Mouse (Mus musculus) heart, embryonic 13.5 days (tissue): Measurements from ENCODE around the gene 4931422A03Rik. TPM values are rescaled to one million over a fixed set of nuclear protein-coding genes. Genes with fewer than 3 reads are reported as not detected.

Experiments
- ATAC-seq: fragments of 200-750 bp; cut with Nextera tagmentation; 2 replicates; pipeline ENCODE4 v1.8.0; 2017; ENCODE audit warnings: moderate TSS enrichment; ENCODE audit not compliant: insufficient number of reproducible peaks, low FRiP score, low TSS enrichment; ENCODE audit errors: extremely low read depth
- H3K27ac ChIP-seq: fragments of 300-500 bp; sonication (generic); replicated peaks from 2 replicates; pipeline ENCODE4 v1.5.1; 2015; ENCODE audit warnings: moderate library complexity, mild to moderate bottlenecking, inconsistent platforms
- H3K27me3 ChIP-seq: fragments of 300-500 bp; sonication (generic); replicated peaks from 2 replicates; pipeline ENCODE4 v1.6.1; 2015; ENCODE audit warnings: mild to moderate bottlenecking, inconsistent platforms
- H3K36me3 ChIP-seq: fragments of 300-500 bp; sonication (generic); 2 replicates; pipeline ENCODE4 v1.6.1; 2015; ENCODE audit warnings: mild to moderate bottlenecking, inconsistent platforms
- H3K4me1 ChIP-seq: fragments of 300-500 bp; sonication (generic); 2 replicates; pipeline ENCODE4 v1.6.1; 2015; ENCODE audit warnings: inconsistent platforms
- H3K4me2 ChIP-seq: fragments of 300-500 bp; sonication (generic); 2 replicates; pipeline ENCODE4 v1.6.1; 2015; ENCODE audit warnings: inconsistent platforms, mild to moderate bottlenecking, moderate library complexity
- H3K4me3 ChIP-seq: fragments of 300-500 bp; sonication (generic); 2 replicates; pipeline ENCODE4 v1.5.1; 2015; ENCODE audit warnings: moderate library complexity, mild to moderate bottlenecking, inconsistent platforms
- H3K9ac ChIP-seq: fragments of 300-500 bp; sonication (generic); 2 replicates; pipeline ENCODE4 v1.6.1; 2015; ENCODE audit warnings: inconsistent platforms, mild to moderate bottlenecking, moderate library complexity
- H3K9me3 ChIP-seq: fragments of 300-500 bp; sonication (generic); 2 replicates; pipeline ENCODE4 v1.6.1; 2016; ENCODE audit warnings: inconsistent platforms
- WGBS: fragments of 180-500 bp; shearing (Covaris S2); methylation state at CpG from one replicate; pipeline ENCODE4 v1.1.7; 2015; ENCODE audit warnings: mixed read lengths; 5-methylcytosine and 5-hydroxymethylcytosine counted together
- polyA plus RNA-seq: library from polyadenylated mRNA; unstranded; fragments of >200 nt; fragmentation: Nextera tagmentation; extraction: Ambion mirVana; gene quantifications from 2 replicates; pipeline ENCODE4 v1.2.1, GENCODE M21; 2015

Gene 4931422A03Rik
- polyA plus RNA-seq, 1 experiment from 2014 or later, result 1.6 TPM

DNA sequence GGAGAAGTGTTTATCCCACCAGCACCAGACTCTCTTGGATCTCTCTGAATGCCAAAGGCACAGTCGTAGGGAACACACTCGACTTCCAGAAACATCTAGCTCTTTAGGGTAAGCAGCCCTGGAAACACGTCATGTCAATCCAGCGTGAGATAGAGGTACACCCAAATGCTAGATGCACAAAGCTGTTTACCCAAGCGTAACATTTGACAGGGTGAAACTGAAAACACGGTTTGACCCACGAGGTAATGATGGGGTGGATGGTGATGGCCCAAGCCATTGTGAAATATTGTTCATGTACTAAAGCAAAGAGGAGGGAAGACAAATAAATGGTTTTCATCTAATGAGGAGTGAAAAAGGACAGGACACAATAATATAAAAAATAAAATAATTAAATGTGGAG, 93.9 kb downstream of the 4931422A03Rik start:
- 72% methylated on average over 7 of the region's 7 CpGs for WGBS
- Histone ChIP-seq H3K4me1 (peaks cover 13% of the 10 kb centered on the region), H3K4me3 (no peak overlapping the region), H3K9ac (no peak overlapping the region), H3K36me3 (no peaks in the 10 kb centered on the region), H3K27ac (no peak overlapping the region), H3K4me2 (no peak overlapping the region), H3K27me3 (no peaks in the 10 kb centered on the region), H3K9me3 (no peaks in the 10 kb centered on the region)
- ATAC-seq, result no peak

GRCm38 (mm10) chr2:103932480-103932879, 95.7 kb downstream of the 4931422A03Rik start:
- peaks cover 13% of the 10 kb centered on the region for H3K4me1 ChIP-seq
- ATAC-seq, result no peak
- no peaks in the 10 kb centered on the region for H3K27me3 ChIP-seq
- H3K4me3 ChIP-seq, result no peak overlapping the region
- no peak overlapping the region for H3K4me2 ChIP-seq
- no peak overlapping the region for H3K27ac ChIP-seq
- H3K9me3 ChIP-seq, result no peaks in the 10 kb centered on the region
- 73% methylated on average over 9 of the region's 9 CpGs for WGBS
- no peak overlapping the region for H3K9ac ChIP-seq
- H3K36me3 ChIP-seq, result no peaks in the 10 kb centered on the region

GRCm38 (mm10) chr2:103932025-103932424, 96.1 kb downstream of the 4931422A03Rik start:
- Histone ChIP-seq H3K9me3 (no peaks in the 10 kb centered on the region), H3K27ac (no peak overlapping the region), H3K4me1 (peaks cover 13% of the 10 kb centered on the region), H3K9ac (no peak overlapping the region), H3K4me2 (no peak overlapping the region), H3K4me3 (no peak overlapping the region), H3K27me3 (no peaks in the 10 kb centered on the region), H3K36me3 (no peaks in the 10 kb centered on the region)
- ATAC-seq, result no peak
- 63% methylated on average over 2 of the region's 2 CpGs for WGBS

- no peak overlapping the region for H3K4me2 ChIP-seq
- no peaks in the 10 kb centered on the region for H3K9me3 ChIP-seq
- ATAC-seq, result no peak
- peaks cover 10% of the 10 kb centered on the region for H3K4me1 ChIP-seq
- no peaks in the 10 kb centered on the region for H3K36me3 ChIP-seq
- H3K27me3 ChIP-seq, result no peaks in the 10 kb centered on the region
- H3K4me3 ChIP-seq, result no peak overlapping the region
- 44% methylated on average over 7 of the region's 7 CpGs for WGBS
- H3K9ac ChIP-seq, result no peak overlapping the region
- H3K27ac ChIP-seq, result no peak overlapping the region
These were observed 96.7 kb downstream of the 4931422A03Rik start for GRCm38 (mm10) chr2:103931511-103931911.

DNA sequence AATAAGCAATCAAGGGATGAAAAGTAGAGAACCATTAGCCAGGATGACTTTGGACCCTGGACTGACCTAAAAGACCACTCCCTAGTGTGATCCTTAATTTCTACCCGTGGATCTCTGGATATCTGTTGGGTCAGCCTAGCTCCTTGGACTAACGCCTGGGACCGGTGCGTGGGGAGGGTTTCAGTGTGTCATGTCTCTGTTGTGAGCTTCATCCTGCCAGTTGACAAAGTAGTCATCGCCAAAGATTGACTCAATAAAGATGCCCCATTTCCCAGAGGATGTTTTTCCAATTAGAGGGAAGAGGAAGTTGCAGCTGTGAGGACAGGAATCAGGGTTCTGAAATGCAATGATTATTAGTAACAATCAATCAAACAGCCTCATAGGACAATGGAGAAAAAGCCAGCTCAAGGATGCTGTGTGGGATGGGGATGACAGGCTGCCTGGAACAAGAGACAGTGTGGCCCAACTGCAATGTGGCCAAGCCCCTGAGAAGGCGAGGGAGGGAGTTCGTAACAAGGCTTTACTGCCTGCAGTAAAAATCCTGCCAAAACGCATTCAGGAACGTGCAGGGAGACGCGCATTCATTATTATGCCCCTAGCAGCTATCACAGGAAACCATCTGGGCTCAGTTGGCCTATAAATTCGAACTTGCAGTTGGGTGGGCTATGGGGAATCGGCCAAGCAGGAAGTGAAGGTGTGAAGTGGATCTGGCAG, 97.7 kb downstream of the 4931422A03Rik start:
- Histone ChIP-seq H3K9me3 (no peaks in the 10 kb centered on the region), H3K4me2 (no peak overlapping the region), H3K4me1 (0 out of 2 replicates have a peak, but pooled peaks cover under 1% of the 10 kb centered on the region), H3K36me3 (no peaks in the 10 kb centered on the region), H3K9ac (no peak overlapping the region), H3K27ac (no peak overlapping the region), H3K27me3 (no peaks in the 10 kb centered on the region), H3K4me3 (no peak overlapping the region)
- ATAC-seq, result no peak
- 58% methylated on average over 13 of the region's 13 CpGs for WGBS

DNA sequence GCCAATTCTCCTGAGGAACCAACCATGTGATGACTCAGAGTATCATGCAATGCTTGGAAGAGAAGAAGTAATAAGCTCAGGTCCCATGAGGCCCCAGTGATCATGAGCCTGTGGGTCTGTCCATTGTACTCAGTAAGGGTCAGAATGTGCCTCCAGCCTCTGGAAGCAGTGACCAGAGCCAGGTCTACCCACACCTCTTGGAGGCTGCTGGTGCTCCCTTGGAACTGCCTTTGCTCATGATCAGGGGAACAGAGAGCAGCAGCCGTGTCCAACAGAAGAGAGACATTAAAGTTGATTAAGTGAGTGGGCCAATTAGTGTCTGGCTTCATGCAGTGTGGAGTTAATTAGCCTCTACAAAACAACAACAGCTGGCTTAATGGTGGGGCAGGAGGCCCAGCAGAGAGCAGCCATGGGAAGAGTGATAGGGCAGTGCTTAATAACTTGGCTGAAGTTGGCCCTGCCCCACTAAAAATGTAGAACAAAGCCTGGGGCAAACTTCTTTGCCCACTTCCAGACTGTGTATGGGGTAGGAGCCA, 100.5 kb downstream of the 4931422A03Rik start:
- Histone ChIP-seq H3K27ac (no peak overlapping the region), H3K9me3 (no peaks in the 10 kb centered on the region), H3K27me3 (no peaks in the 10 kb centered on the region), H3K4me1 (no peaks in the 10 kb centered on the region), H3K4me3 (no peak overlapping the region), H3K4me2 (no peak overlapping the region), H3K9ac (no peak overlapping the region), H3K36me3 (no peaks in the 10 kb centered on the region)
- ATAC-seq, result no peak
- WGBS, result 71% methylated on average over 1 of the region's 1 CpGs

- no peak overlapping the region for H3K27ac ChIP-seq
These were observed 101.5 kb downstream of the 4931422A03Rik start for GRCm38 (mm10) chr2:103926586-103927113.

GRCm38 (mm10) chr2:103919488-103919887, 108.7 kb downstream of the 4931422A03Rik start:
- no peak overlapping the region for H3K9ac ChIP-seq
- WGBS, result 86% methylated on average over 6 of the region's 6 CpGs

More at GRCm38 (mm10) chr2:103926586-103927113, 101.5 kb downstream of the 4931422A03Rik start:
- Histone ChIP-seq H3K36me3 (no peaks in the 10 kb centered on the region), H3K4me1 (no peaks in the 10 kb centered on the region), H3K27me3 (no peaks in the 10 kb centered on the region), H3K9ac (no peak overlapping the region), H3K9me3 (no peaks in the 10 kb centered on the region), H3K4me3 (no peak overlapping the region), H3K4me2 (no peak overlapping the region)
- ATAC-seq, result no peak
- 76% methylated on average over 4 of the region's 4 CpGs for WGBS

GRCm38 (mm10) chr2:103918375-103918774, 109.8 kb downstream of the 4931422A03Rik start:
- no peak overlapping the region for H3K9ac ChIP-seq
- no peak overlapping the region for H3K4me2 ChIP-seq
- no peak overlapping the region for H3K4me3 ChIP-seq
- H3K27me3 ChIP-seq, result 0 out of 2 replicates have a peak, but pooled peaks cover 2% of the 10 kb centered on the region
- H3K27ac ChIP-seq, result no peak overlapping the region
- WGBS, result 81% methylated on average over 2 of the region's 2 CpGs
- no peak for ATAC-seq
- no peaks in the 10 kb centered on the region for H3K36me3 ChIP-seq
- no peaks in the 10 kb centered on the region for H3K9me3 ChIP-seq
- no peaks in the 10 kb centered on the region for H3K4me1 ChIP-seq

More at GRCm38 (mm10) chr2:103919488-103919887, 108.7 kb downstream of the 4931422A03Rik start:
- H3K9me3 ChIP-seq, result no peaks in the 10 kb centered on the region
- no peaks in the 10 kb centered on the region for H3K4me1 ChIP-seq
- no peak overlapping the region for H3K4me2 ChIP-seq
- no peaks in the 10 kb centered on the region for H3K27me3 ChIP-seq
- no peak overlapping the region for H3K4me3 ChIP-seq
- ATAC-seq, result no peak
- H3K27ac ChIP-seq, result no peak overlapping the region
- H3K36me3 ChIP-seq, result no peaks in the 10 kb centered on the region

DNA sequence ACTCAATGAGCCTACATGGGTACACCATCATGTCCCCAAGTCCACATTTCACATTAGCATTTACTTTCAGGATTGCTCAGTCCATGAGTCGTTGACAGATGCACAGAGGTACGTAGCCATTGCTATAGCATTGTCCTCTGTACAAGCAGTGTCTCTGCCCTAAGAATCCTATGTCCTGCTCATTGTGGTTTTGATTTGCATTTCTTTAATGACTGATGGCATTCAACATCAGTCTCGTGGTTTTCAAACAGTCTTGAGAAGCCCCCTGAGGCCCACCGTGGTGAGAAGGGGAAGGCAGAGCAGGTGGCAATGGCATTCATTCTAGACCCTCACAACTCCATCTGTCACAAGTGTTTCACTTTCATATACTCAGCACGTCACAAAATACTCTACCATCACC, 110.8 kb downstream of the 4931422A03Rik start:
- no peaks in the 10 kb centered on the region for H3K36me3 ChIP-seq
- no peak overlapping the region for H3K27ac ChIP-seq
- 0 out of 2 replicates have a peak, but pooled peaks cover 4% of the 10 kb centered on the region for H3K27me3 ChIP-seq
- no peak overlapping the region for H3K4me2 ChIP-seq
- no peak overlapping the region for H3K4me3 ChIP-seq
- H3K9me3 ChIP-seq, result no peaks in the 10 kb centered on the region
- no peak for ATAC-seq
- no peak overlapping the region for H3K9ac ChIP-seq
- WGBS, result 89% methylated on average over 5 of the region's 5 CpGs
- no peaks in the 10 kb centered on the region for H3K4me1 ChIP-seq
